Mouse (Mus musculus) C2C12 (cell line): ENCODE measurements around the gene Mex3a. TPM values are rescaled to one million over a fixed set of nuclear protein-coding genes. Genes with fewer than 3 reads are reported as not detected.

ENCODE experiments used
- H3K27me3 ChIP-seq: one replicate; pipeline ENCODE4 v1.6.1; 2011; ENCODE audit not compliant: control insufficient read depth, insufficient read depth, insufficient read length
- H3K36me3 ChIP-seq: one replicate; pipeline ENCODE4 v1.6.1; 2011; ENCODE audit not compliant: control insufficient read depth, insufficient read depth
- H3K4me3 ChIP-seq: one replicate; pipeline ENCODE4 v1.5.1; 2011; ENCODE audit warnings: mild to moderate bottlenecking, control low read depth; ENCODE audit not compliant: poor library complexity, insufficient read depth, severe bottlenecking
- H3K79me2 ChIP-seq: one replicate; pipeline ENCODE4 v1.6.1; 2011; ENCODE audit not compliant: control insufficient read depth, insufficient read depth
- H3K79me3 ChIP-seq: one replicate; pipeline ENCODE4 v1.6.1; 2011; ENCODE audit warnings: low read depth, control low read depth
- H3ac ChIP-seq: one replicate; pipeline ENCODE3; 2011; ENCODE audit warnings: low read depth; ENCODE audit not compliant: control insufficient read depth, insufficient read length
- CEBPB ChIP-seq: IDR thresholded peaks from one replicate; pipeline ENCODE4 v1.6.1; 2011; ENCODE audit warnings: low read depth, mild to moderate bottlenecking, control low read depth, moderate library complexity
- CTCF ChIP-seq: IDR thresholded peaks from one replicate; pipeline ENCODE4 v1.5.1; 2011; ENCODE audit not compliant: control insufficient read depth, insufficient read depth, insufficient read length
- FOSL1 ChIP-seq: IDR thresholded peaks from one replicate; pipeline ENCODE4 v1.8.0; 2011; ENCODE audit warnings: mild to moderate bottlenecking, low read length; ENCODE audit not compliant: poor library complexity, insufficient read depth, severe bottlenecking
- MAX ChIP-seq: IDR thresholded peaks from one replicate; pipeline ENCODE4 v1.6.1; 2011; ENCODE audit warnings: mild to moderate bottlenecking, control low read depth
- MYOD1 ChIP-seq: IDR thresholded peaks from one replicate; pipeline ENCODE4 v1.6.1; 2011; ENCODE audit warnings: low read depth; ENCODE audit not compliant: control insufficient read depth, insufficient read length
- MYOG ChIP-seq: IDR thresholded peaks from one replicate; pipeline ENCODE4 v1.6.1; 2011; ENCODE audit not compliant: control insufficient read depth, insufficient read length; ENCODE audit errors: extremely low read depth
- USF1 ChIP-seq: IDR thresholded peaks from one replicate; pipeline ENCODE4 v1.6.1; 2011; ENCODE audit warnings: low read depth, mild to moderate bottlenecking, control low read depth, moderate library complexity
- polyA plus RNA-seq: library from polyadenylated mRNA; unstranded; fragments of >200 nt; fragmentation: generic; extraction: Trizol; gene quantifications from one replicate; pipeline ENCODE4 v1.2.1, GENCODE M21; 2012; ENCODE audit warnings: missing spikeins

Gene Mex3a
- polyA plus RNA-seq, 1 experiment: 14.9 TPM

DNA sequence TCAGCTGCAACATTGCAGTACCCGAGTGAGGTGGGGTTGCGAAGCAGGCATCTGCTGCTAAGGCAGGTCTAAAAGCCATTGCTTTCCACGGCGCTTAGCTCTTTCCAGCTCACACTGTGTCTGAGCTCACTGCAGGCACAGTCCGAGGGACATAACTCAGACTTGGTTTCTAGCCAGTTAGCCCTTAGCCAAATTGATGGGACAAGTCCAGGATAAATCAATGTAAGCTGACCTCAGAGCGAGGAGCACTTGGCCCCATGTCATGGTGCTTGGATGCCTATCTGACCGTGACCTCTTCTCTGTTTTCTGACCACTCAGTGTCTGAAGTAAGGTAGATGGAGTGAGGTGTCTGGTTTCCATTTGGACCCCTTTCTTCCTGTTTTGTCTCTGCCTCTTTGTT, 31.8 kb downstream of the Mex3a start:
- no peak for TF ChIP-seq CEBPB
- TF ChIP-seq CTCF: no peak
- TF ChIP-seq MAX: no peak
- TF ChIP-seq USF1: no peak
- no peak for TF ChIP-seq FOSL1
- no peak for TF ChIP-seq MYOG
- TF ChIP-seq MYOD1: no peak
- H3K4me3 ChIP-seq: no peak overlapping the region
- peaks cover 99% of the 10 kb centered on the region for H3K36me3 ChIP-seq
- no peaks in the 10 kb centered on the region for H3K27me3 ChIP-seq
- H3K79me3 ChIP-seq: no peaks in the 10 kb centered on the region
- H3ac ChIP-seq: no peak overlapping the region
- peaks cover under 1% of the 10 kb centered on the region for H3K79me2 ChIP-seq

DNA sequence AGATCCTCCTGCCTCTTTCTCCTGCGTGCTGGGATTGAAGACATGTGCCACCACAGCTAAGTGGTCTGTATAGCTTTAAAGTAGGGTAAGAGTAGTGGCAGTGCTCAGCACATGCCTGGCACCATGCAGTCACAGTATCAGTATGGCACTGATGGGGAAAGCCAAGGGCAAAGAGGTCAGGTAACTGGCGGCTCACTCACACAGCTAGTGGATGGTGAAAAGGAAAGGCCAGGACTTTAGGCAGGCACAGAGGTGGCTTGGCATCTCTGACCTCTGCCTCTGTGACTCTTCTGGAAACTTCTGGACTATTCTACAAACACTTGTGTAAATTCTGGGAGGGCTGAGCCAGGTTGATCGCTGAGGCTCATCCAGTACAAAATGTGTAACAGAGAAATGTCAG, 33.9 kb downstream of the Mex3a start:
- H3K79me2 ChIP-seq: no peaks in the 10 kb centered on the region
- no peak for TF ChIP-seq FOSL1
- TF ChIP-seq USF1: no peak
- no peak for TF ChIP-seq CTCF
- TF ChIP-seq CEBPB: no peak
- no peak for TF ChIP-seq MYOD1
- TF ChIP-seq MYOG: no peak
- no peak for TF ChIP-seq MAX
- H3K4me3 ChIP-seq: no peak overlapping the region
- H3ac ChIP-seq: no peak overlapping the region
- H3K27me3 ChIP-seq: no peaks in the 10 kb centered on the region
- no peaks in the 10 kb centered on the region for H3K79me3 ChIP-seq
- H3K36me3 ChIP-seq: peaks cover 91% of the 10 kb centered on the region

DNA sequence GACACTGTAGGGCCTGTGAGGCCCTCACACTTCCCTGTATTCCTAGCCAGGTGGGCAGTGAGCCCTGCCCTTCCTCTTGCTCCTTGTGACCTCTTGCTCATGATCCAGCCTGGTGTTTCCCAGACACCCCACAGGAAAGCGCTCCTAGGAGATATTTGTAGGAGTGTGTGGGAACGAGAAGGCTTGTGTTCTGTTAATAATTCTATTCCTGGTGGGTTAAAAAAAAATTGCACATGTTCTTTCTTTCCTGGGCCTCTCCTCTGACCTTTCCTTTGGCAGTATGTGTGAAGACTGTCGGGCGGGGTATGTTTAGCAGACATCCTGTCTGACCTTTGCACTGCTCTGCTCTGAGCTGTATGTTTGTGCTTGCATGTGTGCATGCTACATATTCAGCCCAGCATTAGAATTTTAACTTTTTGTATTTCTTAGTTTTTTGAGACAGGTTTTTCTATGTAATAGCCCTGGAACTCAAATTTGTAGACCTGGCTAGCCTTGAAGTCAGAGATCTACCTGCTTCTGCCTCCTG, 34.4 kb downstream of the Mex3a start:
- Histone ChIP-seq H3ac (no peak overlapping the region), H3K4me3 (no peak overlapping the region), H3K79me2 (no peaks in the 10 kb centered on the region), H3K79me3 (no peaks in the 10 kb centered on the region), H3K36me3 (peaks cover 86% of the 10 kb centered on the region), H3K27me3 (no peaks in the 10 kb centered on the region)
- TF ChIP-seq FOSL1 (no peak), MAX (no peak), CTCF (no peak), USF1 (no peak), MYOG (no peak), CEBPB (no peak), MYOD1 (no peak)

DNA sequence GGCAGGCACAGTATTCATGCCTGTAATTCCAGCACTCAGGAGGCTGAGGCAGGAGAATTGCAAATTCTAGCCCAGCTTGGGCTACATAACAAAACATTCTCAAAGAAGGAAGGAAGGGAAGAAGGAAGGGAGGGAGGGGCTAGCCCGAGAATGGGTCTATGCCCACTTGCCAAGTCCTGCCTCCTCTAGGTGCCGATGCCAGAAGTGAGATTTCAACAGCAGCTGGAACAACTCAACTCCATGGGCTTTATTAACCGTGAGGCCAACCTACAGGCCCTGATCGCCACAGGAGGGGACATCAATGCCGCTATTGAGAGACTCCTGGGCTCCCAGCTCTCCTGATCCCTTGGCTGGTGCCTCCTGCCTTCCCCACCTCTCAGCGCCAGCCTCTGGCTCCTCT, 35.7 kb downstream of the Mex3a start:
- no peaks in the 10 kb centered on the region for H3K79me2 ChIP-seq
- no peaks in the 10 kb centered on the region for H3K79me3 ChIP-seq
- no peaks in the 10 kb centered on the region for H3K27me3 ChIP-seq
- TF ChIP-seq MYOG (no peak), CEBPB (no peak), FOSL1 (no peak), MAX (no peak), CTCF (no peak), MYOD1 (no peak), USF1 (no peak)
- no peak overlapping the region for H3K4me3 ChIP-seq
- peaks cover 74% of the 10 kb centered on the region for H3K36me3 ChIP-seq
- no peak overlapping the region for H3ac ChIP-seq

DNA sequence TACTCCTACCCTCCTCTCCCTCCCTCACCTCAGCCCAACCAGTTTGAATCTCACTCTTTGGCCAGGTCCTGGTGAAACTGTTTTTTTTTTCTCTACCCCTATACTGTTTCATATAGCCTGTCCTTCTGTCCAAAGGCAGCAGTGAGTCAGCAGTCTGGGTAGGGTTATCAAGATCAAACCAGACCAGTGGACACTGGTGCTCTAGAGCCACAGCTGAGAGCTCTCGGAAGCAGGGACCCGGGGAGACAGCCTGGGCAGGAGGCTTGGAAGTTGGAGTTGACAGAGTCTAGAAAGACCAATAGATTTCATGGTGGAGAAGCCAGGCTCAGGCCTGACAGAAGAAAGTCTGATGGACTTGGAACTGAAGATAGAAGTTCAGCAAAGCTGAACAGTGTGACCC, 36.4 kb downstream of the Mex3a start:
- Histone ChIP-seq H3ac (no peak overlapping the region), H3K79me3 (no peaks in the 10 kb centered on the region), H3K27me3 (no peaks in the 10 kb centered on the region), H3K4me3 (no peak overlapping the region), H3K79me2 (no peaks in the 10 kb centered on the region), H3K36me3 (peaks cover 67% of the 10 kb centered on the region)
- TF ChIP-seq MYOG (no peak), CEBPB (no peak), MAX (no peak), MYOD1 (no peak), USF1 (no peak), FOSL1 (no peak), CTCF (no peak)
